Mouse (Mus musculus) embryonic fibroblast, embryonic 13.5 days (primary cell): ENCODE measurements around the gene Sp4. TPM values are rescaled to one million over a fixed set of nuclear protein-coding genes. Genes with fewer than 3 reads are reported as not detected.

Source experiments
- H3K27ac ChIP-seq: 2 replicates; pipeline ENCODE4 v1.5.1; 2012; ENCODE audit warnings: low read length, control low read depth, inconsistent platforms; ENCODE audit not compliant: insufficient read depth
- H3K4me1 ChIP-seq: 2 replicates; pipeline ENCODE4 v1.6.1; 2011; ENCODE audit warnings: low read length; ENCODE audit not compliant: control insufficient read depth, insufficient read depth
- H3K4me3 ChIP-seq: 2 replicates; pipeline ENCODE4 v1.5.1; 2011; ENCODE audit warnings: mild to moderate bottlenecking, control low read depth, low read length; ENCODE audit not compliant: insufficient read depth
- CTCF ChIP-seq: IDR thresholded peaks from 2 replicates; pipeline ENCODE4 v1.5.1; 2011; ENCODE audit warnings: mild to moderate bottlenecking, control low read depth, low read length, moderate library complexity, borderline replicate concordance; ENCODE audit not compliant: insufficient read depth
- POLR2A ChIP-seq: IDR thresholded peaks from 2 replicates; pipeline ENCODE4 v1.6.1; 2011; ENCODE audit warnings: low read depth, mild to moderate bottlenecking, control low read depth, low read length, moderate library complexity
- polyA plus RNA-seq: library from polyadenylated mRNA; stranded (reverse); fragments of >200 nt; gene quantifications from 2 replicates; pipeline ENCODE4 v1.2.4, GENCODE M21; 2011; ENCODE audit warnings: low read depth; ENCODE audit not compliant: missing spikeins, insufficient read length

Gene Sp4
- polyA plus RNA-seq, 1 experiment = 6.0 TPM

GRCm38 (mm10) chr12:118189535-118189934 lies 111.7 kb downstream of the Sp4 start:
- no peak for TF ChIP-seq POLR2A
- TF ChIP-seq CTCF = no peak
- H3K27ac ChIP-seq = no peak overlapping the region
- no peak overlapping the region for H3K4me3 ChIP-seq
- H3K4me1 ChIP-seq = no peaks in the 10 kb centered on the region

- no peak overlapping the region for H3K4me3 ChIP-seq
- no peak for TF ChIP-seq CTCF
- H3K4me1 ChIP-seq = no peaks in the 10 kb centered on the region
These were observed 113.6 kb downstream of the Sp4 start for GRCm38 (mm10) chr12:118187663-118188062.

DNA sequence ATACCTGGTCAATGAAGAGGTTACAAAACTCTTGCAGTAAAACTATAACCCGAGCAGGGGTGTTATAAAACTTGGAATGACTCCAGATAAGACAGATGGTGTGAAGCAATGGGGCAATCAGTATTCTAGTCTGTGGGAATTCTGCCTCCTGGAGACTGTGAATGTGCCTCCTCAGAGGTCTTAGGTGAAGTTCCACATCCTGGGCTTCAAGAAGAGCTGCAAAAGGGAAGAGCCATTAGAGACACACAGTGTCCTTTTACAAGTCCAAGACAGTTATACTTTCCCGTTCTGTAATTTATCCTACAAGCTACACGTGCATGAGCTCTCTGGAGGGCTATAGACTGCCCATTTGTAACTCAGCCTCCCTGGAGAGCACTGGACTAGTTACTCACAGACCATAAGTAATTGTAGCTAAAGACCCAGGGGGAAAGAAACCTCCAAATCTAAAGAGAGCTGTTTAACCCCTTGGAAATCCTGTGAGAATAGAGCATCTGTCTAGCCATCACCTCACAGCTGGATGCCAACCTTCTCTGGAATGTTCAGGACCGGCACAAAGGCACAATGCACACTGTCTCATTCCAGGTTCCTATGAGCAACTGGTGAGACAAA lies 114.3 kb downstream of the Sp4 start:
- Histone ChIP-seq H3K4me3 (no peak overlapping the region), H3K4me1 (no peaks in the 10 kb centered on the region), H3K27ac (no peak overlapping the region)
- no peak for TF ChIP-seq CTCF
- TF ChIP-seq POLR2A = no peak

More at GRCm38 (mm10) chr12:118187663-118188062, 113.6 kb downstream of the Sp4 start:
- no peak overlapping the region for H3K27ac ChIP-seq

- no peak overlapping the region for H3K4me3 ChIP-seq
- H3K4me1 ChIP-seq = no peaks in the 10 kb centered on the region
- no peak overlapping the region for H3K27ac ChIP-seq
- TF ChIP-seq POLR2A = no peak
- TF ChIP-seq CTCF = no peak
These were observed 114.9 kb downstream of the Sp4 start for GRCm38 (mm10) chr12:118186120-118186880.

Other genes starting within 250 kb of the Sp4 start
- gene Dnah11, start 102.4 kb downstream of the Sp4 start, polyA plus RNA-seq = not detected in 2 replicates